8 mouse cellular contexts compared by ENCODE assay signal in genomic region chr7:16295321-16295900, GRCm38 (mm10). TPM values are rescaled to one million over a fixed set of nuclear protein-coding genes. Genes with fewer than 3 reads are reported as not detected.
DNase-seq lines count a peak whose midpoint lies in the region; ATAC-seq and TF ChIP-seq lines count a peak whose summit lies in the region.

No protein-coding gene starts in this region.

- H3K4me3 ChIP-seq in MEL (ENCODE audit: control insufficient read depth in 1 of 2, insufficient read depth in 1 of 2, low read depth in 2 of 2, low read length in 2 of 2), result peak overlapping the region; percentile 57 to 82
- peak overlapping the region; percentile 55 for H3K4me3 ChIP-seq in forebrain, embryonic 16.5 days (replicated peaks; ENCODE audit: low read length)
- peak overlapping the region; percentile 71 for H3K4me3 ChIP-seq in layer of hippocampus, adult 2 months
- peak overlapping the region; percentile 58 for H3K4me3 ChIP-seq in lung, embryonic 16.5 days (ENCODE audit: low read length)
- peak overlapping the region; percentile 62 for H3K4me3 ChIP-seq in olfactory bulb, adult 2 months (ENCODE audit: insufficient read depth, low read depth, low read length)

- 2% methylated on average over 41 of the region's 41 CpGs for WGBS in forebrain, embryonic 16.5 days
- WGBS in lung, embryonic 16.5 days, result under 1% methylated on average over 41 of the region's 41 CpGs
- 1% methylated on average over 41 of the region's 41 CpGs for WGBS in olfactory bulb, adult 2 months

- peaks cover 1% of the 10 kb centered on the region; the same call in 1 of the 2 replicates for H3K79me2 ChIP-seq in MEL (ENCODE audit: control insufficient read depth, insufficient read depth, low read length, poor library complexity)

- H3K9ac ChIP-seq in MEL (ENCODE audit: control insufficient read depth, low read depth, low read length, poor library complexity, severe bottlenecking), result peak overlapping the region; percentile 98
- H3K9ac ChIP-seq in forebrain, embryonic 16.5 days (replicated peaks; ENCODE audit: low read depth, low read length), result peak overlapping the region; percentile 56
- H3K9ac ChIP-seq in lung, embryonic 16.5 days (ENCODE audit: low read length), result peak overlapping the region; percentile 60

- peak; percentile 95 for DNase-seq in MEL (ENCODE audit: low read depth, low spot score)
- peak; percentile 87 to 89 for DNase-seq in cerebellum, adult 18-20 months
- DNase-seq in heart, postnatal 36 days, result peak; percentile 75 to 84
- DNase-seq in layer of hippocampus, adult 2 months (ENCODE audit: low spot score in 2 of 2), result peak; percentile 77 to 82
- DNase-seq in thymus, postnatal 10 days (ENCODE audit: low spot score in 2 of 2), result peak; percentile 76 to 77

- TF ChIP-seq CTCF in MEL (IDR thresholded peaks at IDR 0.05 in 2 of 3, conservative IDR thresholded peaks at IDR 0.05 in 1 of 3; ENCODE audit: control insufficient read depth in 1 of 3, insufficient read depth in 1 of 3, low read depth in 2 of 3, low read length in 3 of 3, poor library complexity in 1 of 3, severe bottlenecking in 1 of 3), result no peak
- no peak for TF ChIP-seq CTCF in layer of hippocampus, adult 2 months (conservative IDR thresholded peaks at IDR 0.05)
- no peak; the same call in 1 of the 2 replicates for TF ChIP-seq CTCF in olfactory bulb, adult 2 months (IDR thresholded peaks at IDR 0.05; ENCODE audit: insufficient read depth, low read depth, low read length)

- no peak for TF ChIP-seq EP300 in MEL (IDR thresholded peaks at IDR 0.05; ENCODE audit: low read depth in 1 of 2, low read length in 2 of 2)

- H3K36me3 ChIP-seq in MEL (ENCODE audit: control insufficient read depth in 1 of 2, insufficient read depth in 2 of 2, low read length in 2 of 2), result peaks cover 0 to 10% of the 10 kb centered on the region in 2 experiments; a peak in 2 of 4 replicates
- no peaks in the 10 kb centered on the region for H3K36me3 ChIP-seq in forebrain, embryonic 16.5 days (ENCODE audit: control insufficient read depth, insufficient read depth)
- H3K36me3 ChIP-seq in lung, embryonic 16.5 days (ENCODE audit: control insufficient read depth, insufficient read depth, low read length), result no peaks in the 10 kb centered on the region

- TF ChIP-seq POLR2A in MEL (IDR thresholded peaks at IDR 0.05; ENCODE audit: control insufficient read depth in 1 of 2, insufficient read depth in 1 of 2, low read depth in 1 of 2, low read length in 2 of 2, poor library complexity in 1 of 2), result peak in 1 of 2 experiments; percentile 65; a peak in 2 of 4 replicates
- peak; percentile 45 for TF ChIP-seq POLR2A in olfactory bulb, adult 2 months (IDR thresholded peaks at IDR 0.05; ENCODE audit: insufficient read depth, low read depth, low read length)

- peak overlapping the region; percentile 100 for H3K27ac ChIP-seq in MEL (ENCODE audit: control insufficient read depth, low read depth, low read length)
- H3K27ac ChIP-seq in forebrain, embryonic 16.5 days (ENCODE audit: low read length), result peak overlapping the region; percentile 83
- peak overlapping the region; percentile 94 for H3K27ac ChIP-seq in layer of hippocampus, adult 2 months
- H3K27ac ChIP-seq in lung, embryonic 16.5 days (ENCODE audit: low read length), result peak overlapping the region; percentile 88
- H3K27ac ChIP-seq in olfactory bulb, adult 2 months (ENCODE audit: insufficient read depth, low read depth, low read length), result peak overlapping the region; percentile 85

- peaks cover 0 to 12% of the 10 kb centered on the region in 2 experiments; a peak in 2 of 4 replicates for H3K4me1 ChIP-seq in MEL (ENCODE audit: control insufficient read depth in 1 of 2, insufficient read depth in 2 of 2, low read length in 2 of 2)
- H3K4me1 ChIP-seq in forebrain, embryonic 16.5 days (replicated peaks; ENCODE audit: control insufficient read depth, insufficient read depth, low read length), result peaks cover 29% of the 10 kb centered on the region
- H3K4me1 ChIP-seq in lung, embryonic 16.5 days (replicated peaks; ENCODE audit: control insufficient read depth, insufficient read depth, low read length), result peaks cover 28% of the 10 kb centered on the region
- peaks cover 13% of the 10 kb centered on the region for H3K4me1 ChIP-seq in olfactory bulb, adult 2 months (ENCODE audit: control insufficient read depth, insufficient read depth, low read length)

- H3K9me3 ChIP-seq in MEL (replicated peaks; ENCODE audit: insufficient read depth, low read length), result no peaks in the 10 kb centered on the region
- no peaks in the 10 kb centered on the region for H3K9me3 ChIP-seq in forebrain, embryonic 16.5 days (ENCODE audit: control insufficient read depth, low read length)
- no peaks in the 10 kb centered on the region for H3K9me3 ChIP-seq in lung, embryonic 16.5 days (ENCODE audit: control insufficient read depth, low read length)

- no peak for TF ChIP-seq RAD21 in MEL (IDR thresholded peaks at IDR 0.05; ENCODE audit: low read depth, low read length)

- peak overlapping the region; percentile 94 for H3K4me2 ChIP-seq in forebrain, embryonic 16.5 days (ENCODE audit: low read length)
- H3K4me2 ChIP-seq in lung, embryonic 16.5 days (ENCODE audit: low read depth, low read length), result peak overlapping the region; percentile 87

- intact Hi-C loops in heart, postnatal 36 days (cut with DNase I), result loop anchor here (10.0 kb wide), 1 partner anchor 159 kb away; the partner anchor contains the start of gene Tmem160

- ATAC-seq in forebrain, embryonic 16.5 days, result peak; percentile 38
- peak; percentile 73 for ATAC-seq in lung, embryonic 16.5 days (ENCODE audit: low read depth)

- no peaks in the 10 kb centered on the region for H3K27me3 ChIP-seq in MEL (ENCODE audit: control insufficient read depth in 1 of 2, insufficient read depth in 2 of 2, low read length in 2 of 2)
- no peaks in the 10 kb centered on the region for H3K27me3 ChIP-seq in forebrain, embryonic 16.5 days (replicated peaks; ENCODE audit: control insufficient read depth, insufficient read depth, low read length)
- H3K27me3 ChIP-seq in lung, embryonic 16.5 days (ENCODE audit: control insufficient read depth, insufficient read depth, low read depth, low read length), result no peaks in the 10 kb centered on the region

TF ChIP-seq in MEL, 35 proteins besides CTCF, POLR2A, EP300 and RAD21 (continues in another document):
- 0 out of 2 replicates have a peak, but pooled peaks have one; percentile 8 for TF ChIP-seq USF1 (IDR thresholded peaks at IDR 0.05; ENCODE audit: low read depth, low read length)

RNA-seq across cellular contexts. Expression of gene Ccdc9, which starts 8.8 kb away (rescaled TPM):
- total RNA-seq in MEL (2012; rRNA removed), result 57.4 and 63.6 TPM in 2 replicates
- 10 to 100 TPM in 1 of 2 experiments, not detected in 1; 97.1 TPM for polyA plus RNA-seq in MEL (2012; ENCODE audit: insufficient read depth in 1 of 2, insufficient read length in 2 of 2, low read depth in 1 of 2, low replicate concordance in 2 of 2, missing spikeins in 1 of 2)
- polyA plus RNA-seq in forebrain, embryonic 16.5 days (2015; fragmentation: Nextera tagmentation; extraction: Ambion mirVana), result 25.0 and 29.4 TPM in 2 replicates
- 10 to 100 TPM; 34.6 to 36.9 TPM for total RNA-seq in heart, postnatal 36 days (2021)
- total RNA-seq in layer of hippocampus, adult 2 months (2021), result 10 to 100 TPM; 79.7 to 81.0 TPM
- polyA plus RNA-seq in lung, embryonic 16.5 days (2015; fragmentation: Nextera tagmentation; extraction: Ambion mirVana), result 20.1 and 25.9 TPM in 2 replicates
- not detected in 2 replicates for polyA plus RNA-seq in olfactory bulb, adult 2 months (2012; ENCODE audit: insufficient read depth, insufficient read length, low replicate concordance, missing spikeins)

RNA-seq across cellular contexts. Expression of gene Bbc3, which starts 12.8 kb away (rescaled TPM):
- total RNA-seq in MEL (2012; rRNA removed), result 2.9 and 4.4 TPM in 2 replicates
- 1 to 10 TPM in 1 of 2 experiments, not detected in 1; 9.3 TPM for polyA plus RNA-seq in MEL (2012; ENCODE audit: insufficient read depth in 1 of 2, insufficient read length in 2 of 2, low read depth in 1 of 2, low replicate concordance in 2 of 2, missing spikeins in 1 of 2)
- 17.6 and 18.9 TPM in 2 replicates for polyA plus RNA-seq in forebrain, embryonic 16.5 days (2015; fragmentation: Nextera tagmentation; extraction: Ambion mirVana)
- total RNA-seq in heart, postnatal 36 days (2021), result 1 to 10 TPM; 3.1 to 5.0 TPM
- 10 to 100 TPM; 12.5 to 14.9 TPM for total RNA-seq in layer of hippocampus, adult 2 months (2021)
- polyA plus RNA-seq in lung, embryonic 16.5 days (2015; fragmentation: Nextera tagmentation; extraction: Ambion mirVana), result 12.4 and 14.3 TPM in 2 replicates
- polyA plus RNA-seq in olfactory bulb, adult 2 months (2012; ENCODE audit: insufficient read depth, insufficient read length, low replicate concordance, missing spikeins), result not detected in 2 replicates

RNA-seq across cellular contexts. Expression of gene Inafm1, which starts 22.0 kb away (rescaled TPM):
- 38.0 and 50.7 TPM in 2 replicates for total RNA-seq in MEL (2012; rRNA removed)
- 10 to 100 TPM in 1 of 2 experiments, not detected in 1; 87.6 TPM for polyA plus RNA-seq in MEL (2012; ENCODE audit: insufficient read depth in 1 of 2, insufficient read length in 2 of 2, low read depth in 1 of 2, low replicate concordance in 2 of 2, missing spikeins in 1 of 2)
- polyA plus RNA-seq in forebrain, embryonic 16.5 days (2015; fragmentation: Nextera tagmentation; extraction: Ambion mirVana), result 23.3 and 27.2 TPM in 2 replicates
- total RNA-seq in heart, postnatal 36 days (2021), result 10 to 100 TPM; 17.0 to 17.8 TPM
- 10 to 100 TPM; 32.0 to 35.5 TPM for total RNA-seq in layer of hippocampus, adult 2 months (2021)
- 12.1 and 12.3 TPM in 2 replicates for polyA plus RNA-seq in lung, embryonic 16.5 days (2015; fragmentation: Nextera tagmentation; extraction: Ambion mirVana)
- not detected in 2 replicates for polyA plus RNA-seq in olfactory bulb, adult 2 months (2012; ENCODE audit: insufficient read depth, insufficient read length, low replicate concordance, missing spikeins)

RNA-seq across cellular contexts. Expression of gene C5ar1, which starts 36.1 kb away (rescaled TPM):
- not detected in 2 replicates for total RNA-seq in MEL (2012; rRNA removed)
- polyA plus RNA-seq in MEL (2012; ENCODE audit: insufficient read depth in 1 of 2, insufficient read length in 2 of 2, low read depth in 1 of 2, low replicate concordance in 2 of 2, missing spikeins in 1 of 2), result not detected
- 1.2 and 2.0 TPM in 2 replicates for polyA plus RNA-seq in forebrain, embryonic 16.5 days (2015; fragmentation: Nextera tagmentation; extraction: Ambion mirVana)
- total RNA-seq in heart, postnatal 36 days (2021), result 1 to 10 TPM; 6.4 to 7.8 TPM
- total RNA-seq in layer of hippocampus, adult 2 months (2021), result 1 to 10 TPM in 1 of 2 experiments, under 1 TPM in 1; 0.90 to 2.6 TPM
- polyA plus RNA-seq in lung, embryonic 16.5 days (2015; fragmentation: Nextera tagmentation; extraction: Ambion mirVana), result 3.4 and 3.6 TPM in 2 replicates
- polyA plus RNA-seq in olfactory bulb, adult 2 months (2012; ENCODE audit: insufficient read depth, insufficient read length, low replicate concordance, missing spikeins), result not detected in 2 replicates

RNA-seq across cellular contexts. Expression of gene C5ar2, which starts 51.5 kb away (rescaled TPM):
- 0.92 and 1.7 TPM in 2 replicates for total RNA-seq in MEL (2012; rRNA removed)
- polyA plus RNA-seq in MEL (2012; ENCODE audit: insufficient read depth in 1 of 2, insufficient read length in 2 of 2, low read depth in 1 of 2, low replicate concordance in 2 of 2, missing spikeins in 1 of 2), result under 1 TPM in 1 of 2 experiments, not detected in 1; 0.49 TPM
- polyA plus RNA-seq in forebrain, embryonic 16.5 days (2015; fragmentation: Nextera tagmentation; extraction: Ambion mirVana), result 0.16 TPM in 1 of 2 replicates, not detected in the other
- total RNA-seq in heart, postnatal 36 days (2021), result 1 to 10 TPM; 1.2 to 1.7 TPM
- total RNA-seq in layer of hippocampus, adult 2 months (2021), result under 1 TPM; 0.39 to 0.59 TPM
- polyA plus RNA-seq in lung, embryonic 16.5 days (2015; fragmentation: Nextera tagmentation; extraction: Ambion mirVana), result 0.44 and 0.53 TPM in 2 replicates
- polyA plus RNA-seq in olfactory bulb, adult 2 months (2012; ENCODE audit: insufficient read depth, insufficient read length, low replicate concordance, missing spikeins), result not detected in 2 replicates

Comparison
In these comparisons a context has a peak if more than half of its experiments do, and no peak if none do; other contexts are left out.
1. Peak in every context shown above with its lines: DNase-seq, ATAC-seq, H3K4me3 ChIP-seq and H3K27ac ChIP-seq.